Mouse (Mus musculus) MEL (cell line): ENCODE data around the gene Pigo. TPM values are rescaled to one million over a fixed set of nuclear protein-coding genes. Genes with fewer than 3 reads are reported as not detected.

Experiments
- DNase-seq: peaks from one replicate; pipeline ENCODE4 v3.0.0; 2011; ENCODE audit warnings: low read depth, low spot score
- H3K27ac ChIP-seq: 2 replicates; pipeline ENCODE4 v1.5.1; 2012; ENCODE audit warnings: low read depth, mild to moderate bottlenecking, control low read depth, low read length, moderate library complexity; ENCODE audit not compliant: control insufficient read depth
- H3K27me3 ChIP-seq, 2 experiments: fragments of 150-350 bp in 1 of 2; sonication (generic) in 1 of 2; 2 replicates each; pipeline ENCODE4 v1.6.1; 2012; ENCODE audit warnings: low read length in 2 of 2, mild to moderate bottlenecking in 2 of 2, improper control_type of control experiment in 1 of 2, moderate library complexity in 1 of 2; ENCODE audit not compliant: insufficient read depth in 2 of 2, control insufficient read depth in 1 of 2
- H3K36me3 ChIP-seq, 2 experiments: 2 replicates each; pipeline ENCODE4 v1.6.1; 2012 to 2014; ENCODE audit warnings: low read length in 2 of 2, improper control_type of control experiment in 1 of 2, inconsistent platforms in 1 of 2, mild to moderate bottlenecking in 1 of 2; ENCODE audit not compliant: insufficient read depth in 2 of 2, control insufficient read depth in 1 of 2
- H3K4me1 ChIP-seq, 2 experiments: fragments of 150-350 bp in 1 of 2; sonication (generic) in 1 of 2; 2 replicates each; pipeline ENCODE4 v1.6.1; 2012; ENCODE audit warnings: low read length in 2 of 2, improper control_type of control experiment in 1 of 2, mild to moderate bottlenecking in 1 of 2; ENCODE audit not compliant: insufficient read depth in 2 of 2, control insufficient read depth in 1 of 2
- H3K4me3 ChIP-seq, 2 experiments: fragments of 150-350 bp in 1 of 2; sonication (generic) in 1 of 2; 2 replicates each; pipeline ENCODE4 v1.5.1; 2012; ENCODE audit warnings: low read depth in 2 of 2, low read length in 2 of 2, mild to moderate bottlenecking in 2 of 2, moderate library complexity in 2 of 2, control low read depth in 1 of 2, improper control_type of control experiment in 1 of 2; ENCODE audit not compliant: control insufficient read depth in 1 of 2, insufficient read depth in 1 of 2
- H3K79me2 ChIP-seq: 2 replicates; pipeline ENCODE4 v1.6.1; 2012; ENCODE audit warnings: mild to moderate bottlenecking, low read length, moderate library complexity; ENCODE audit not compliant: control insufficient read depth, poor library complexity, insufficient read depth
- H3K9ac ChIP-seq: 2 replicates; pipeline ENCODE4 v1.6.1; 2012; ENCODE audit warnings: low read depth, mild to moderate bottlenecking, control low read depth, low read length, moderate library complexity; ENCODE audit not compliant: control insufficient read depth, poor library complexity, severe bottlenecking
- H3K9me3 ChIP-seq: fragments of 150-350 bp; sonication (generic); replicated peaks from 2 replicates; pipeline ENCODE4 v1.6.1; 2012; ENCODE audit warnings: mild to moderate bottlenecking, low read length, improper control_type of control experiment, moderate library complexity; ENCODE audit not compliant: insufficient read depth
- BHLHE40 ChIP-seq: IDR thresholded peaks from 2 replicates; pipeline ENCODE4 v1.6.1; 2012; ENCODE audit warnings: low read depth, mild to moderate bottlenecking, inconsistent platforms, low read length, improper control_type of control experiment, borderline replicate concordance
- CHD2 ChIP-seq: IDR thresholded peaks from 2 replicates; pipeline ENCODE4 v1.6.1; 2011; ENCODE audit warnings: low read length, improper control_type of control experiment
- CTCF ChIP-seq, 3 experiments: IDR thresholded peaks in 2 of 3; conservative IDR thresholded peaks in 1 of 3; 2 replicates each; pipeline ENCODE4 v1.5.1; 2011 to 2012; ENCODE audit warnings: low read length in 3 of 3, low read depth in 2 of 3, mild to moderate bottlenecking in 2 of 3, improper control_type of control experiment in 1 of 3, inconsistent platforms in 1 of 3, mixed read lengths in 1 of 3, moderate library complexity in 1 of 3; ENCODE audit not compliant: control insufficient read depth in 1 of 3, insufficient read depth in 1 of 3, poor library complexity in 1 of 3, severe bottlenecking in 1 of 3
- ELF1 ChIP-seq: IDR thresholded peaks from 2 replicates; pipeline ENCODE4 v1.6.1; 2014; ENCODE audit warnings: low read depth, mild to moderate bottlenecking, inconsistent platforms, low read length, improper control_type of control experiment, moderate library complexity
- EP300 ChIP-seq, 2 experiments: IDR thresholded peaks; 2 replicates each; pipeline ENCODE4 v1.6.1; 2011; ENCODE audit warnings: improper control_type of control experiment in 2 of 2, low read length in 2 of 2, low read depth in 1 of 2, mild to moderate bottlenecking in 1 of 2
- ETS1 ChIP-seq: IDR thresholded peaks from 2 replicates; pipeline ENCODE4 v1.6.1; 2012; ENCODE audit warnings: low read depth, mild to moderate bottlenecking, inconsistent platforms, low read length, improper control_type of control experiment, moderate library complexity
- GATA1 ChIP-seq: IDR thresholded peaks from 2 replicates; pipeline ENCODE4 v1.6.1; 2011; ENCODE audit warnings: low read depth, low read length, improper control_type of control experiment
- HCFC1 ChIP-seq: IDR thresholded peaks from 2 replicates; pipeline ENCODE4 v1.6.1; 2012; ENCODE audit warnings: low read depth, mild to moderate bottlenecking, inconsistent platforms, low read length, improper control_type of control experiment, moderate library complexity
- JUND ChIP-seq: IDR thresholded peaks from 2 replicates; pipeline ENCODE4 v1.6.1; 2011; ENCODE audit warnings: low read depth, mild to moderate bottlenecking, improper control_type of control experiment, low read length
- MAZ ChIP-seq: IDR thresholded peaks from 2 replicates; pipeline ENCODE4 v1.6.1; 2012; ENCODE audit warnings: low read depth, mild to moderate bottlenecking, inconsistent platforms, low read length, improper control_type of control experiment
- MEF2A ChIP-seq: IDR thresholded peaks from 2 replicates; pipeline ENCODE4 v1.6.1; 2014; ENCODE audit warnings: low read depth, mild to moderate bottlenecking, inconsistent platforms, low read length, improper control_type of control experiment; ENCODE audit not compliant: poor library complexity, insufficient replicate concordance, severe bottlenecking; ENCODE audit errors: extremely low read depth
- MXI1 ChIP-seq: IDR thresholded peaks from 2 replicates; pipeline ENCODE4 v1.6.1; 2011; ENCODE audit warnings: mild to moderate bottlenecking, low read depth, low read length, improper control_type of control experiment
- NELFE ChIP-seq: IDR thresholded peaks from 2 replicates; pipeline ENCODE4 v1.6.1; 2011; ENCODE audit warnings: low read depth, low read length, improper control_type of control experiment
- POLR2A ChIP-seq, 2 experiments: IDR thresholded peaks; 2 replicates each; pipeline ENCODE4 v1.6.1; 2011 to 2012; ENCODE audit warnings: low read length in 2 of 2, mild to moderate bottlenecking in 2 of 2, control low read depth in 1 of 2, improper control_type of control experiment in 1 of 2, low read depth in 1 of 2, moderate library complexity in 1 of 2; ENCODE audit not compliant: control insufficient read depth in 1 of 2, insufficient read depth in 1 of 2, poor library complexity in 1 of 2
- POLR2AphosphoS2 ChIP-seq: IDR thresholded peaks from 2 replicates; pipeline ENCODE4 v1.6.1; 2011; ENCODE audit warnings: low read length, improper control_type of control experiment
- RCOR1 ChIP-seq: IDR thresholded peaks from 2 replicates; pipeline ENCODE4 v1.6.1; 2012; ENCODE audit warnings: low read depth, mild to moderate bottlenecking, inconsistent platforms, low read length, improper control_type of control experiment
- SIN3A ChIP-seq: IDR thresholded peaks from 2 replicates; pipeline ENCODE4 v1.6.1; 2012; ENCODE audit warnings: low read length, improper control_type of control experiment, inconsistent platforms
- TCF12 ChIP-seq: IDR thresholded peaks from 2 replicates; pipeline ENCODE4 v1.6.1; 2014; ENCODE audit warnings: low read depth, mild to moderate bottlenecking, inconsistent platforms, low read length, improper control_type of control experiment, moderate library complexity
- USF1 ChIP-seq: IDR thresholded peaks from 2 replicates; pipeline ENCODE4 v1.6.1; 2014; ENCODE audit warnings: low read depth, mild to moderate bottlenecking, inconsistent platforms, low read length, improper control_type of control experiment, moderate library complexity
- ZKSCAN1 ChIP-seq: IDR thresholded peaks from 2 replicates; pipeline ENCODE4 v1.6.1; 2012; ENCODE audit warnings: low read depth, mild to moderate bottlenecking, inconsistent platforms, low read length, improper control_type of control experiment, moderate library complexity
- ZMIZ1 ChIP-seq: IDR thresholded peaks from 2 replicates; pipeline ENCODE4 v1.6.1; 2012; ENCODE audit warnings: low read depth, mild to moderate bottlenecking, inconsistent platforms, low read length, improper control_type of control experiment, moderate library complexity
- ZNF384 ChIP-seq: IDR thresholded peaks from 2 replicates; pipeline ENCODE4 v1.6.1; 2012; ENCODE audit warnings: low read depth, mild to moderate bottlenecking, inconsistent platforms, low read length, improper control_type of control experiment
- polyA plus RNA-seq, 2 experiments: library from polyadenylated mRNA; stranded (reverse) in 1 of 2; unstranded in 1 of 2; fragments of >175 nt in 1 of 2; fragments of >200 nt in 1 of 2; gene quantifications; 2 replicates each; pipeline versions ENCODE4 v1.2.1 to v1.2.4; 2012; ENCODE audit warnings: low replicate concordance in 2 of 2, low read depth in 1 of 2; ENCODE audit not compliant: insufficient read length in 2 of 2, insufficient read depth in 1 of 2, missing spikeins in 1 of 2
- total RNA-seq: library from RNA; depleted of rRNA; stranded (reverse); fragments of 300-350 nt; gene quantifications from 2 replicates; pipeline ENCODE4 v1.2.3, GENCODE M21; 2012

The Pigo gene
- total and polyA plus RNA-seq, 3 experiments = 22.3 to 36.1 TPM; not detected in 1

GRCm38 (mm10) chr4:43045285-43045658, 19.7 kb upstream of the Pigo start:
- no peaks in the 10 kb centered on the region for H3K9me3 ChIP-seq
- H3K79me2 ChIP-seq = no peaks in the 10 kb centered on the region
- no peaks in the 10 kb centered on the region for H3K27me3 ChIP-seq
- peaks cover 10 to 33% of the 10 kb centered on the region in 2 experiments for H3K4me1 ChIP-seq
- peak overlapping the region; percentile 34 for H3K27ac ChIP-seq
- TF ChIP-seq CHD2 = no peak
- TF ChIP-seq MAZ = 0 out of 2 replicates have a peak, but pooled peaks have one; percentile 6
- no peak for DNase-seq
- peaks cover 0 to 17% of the 10 kb centered on the region in 2 experiments; a peak in 2 of 4 replicates for H3K36me3 ChIP-seq
- H3K4me3 ChIP-seq = peak overlapping the region; percentile 53 to 80
- peak overlapping the region; percentile 44 for H3K9ac ChIP-seq

DNA sequence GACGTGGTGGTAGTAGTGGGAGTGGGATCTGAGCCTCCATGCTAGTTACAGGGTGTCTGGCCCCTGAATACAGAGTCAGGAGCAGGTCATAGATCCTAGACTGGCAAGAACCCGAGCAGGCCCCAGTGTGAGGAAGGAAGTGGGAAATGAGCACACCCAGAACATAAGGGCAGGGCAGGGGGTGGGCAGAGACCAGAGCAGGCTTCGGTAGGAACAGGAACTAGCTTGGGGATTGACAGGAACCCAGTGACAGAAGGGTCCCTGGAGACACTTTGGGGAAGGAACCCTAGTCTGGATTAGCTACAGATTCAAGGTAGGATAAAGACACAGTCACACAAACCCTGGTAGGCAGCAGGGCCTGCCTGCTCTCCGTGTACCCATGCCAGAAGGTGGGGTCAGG, 19.1 kb upstream of the Pigo start:
- DNase-seq = peak; percentile 84
- H3K4me3 ChIP-seq = peak overlapping the region; percentile 53 to 80
- peaks cover 10 to 33% of the 10 kb centered on the region in 2 experiments for H3K4me1 ChIP-seq
- peak overlapping the region; percentile 34 for H3K27ac ChIP-seq
- peaks cover 0 to 17% of the 10 kb centered on the region in 2 experiments; a peak in 2 of 4 replicates for H3K36me3 ChIP-seq
- H3K79me2 ChIP-seq = no peaks in the 10 kb centered on the region
- H3K9me3 ChIP-seq = no peaks in the 10 kb centered on the region
- H3K27me3 ChIP-seq = no peaks in the 10 kb centered on the region
- TF ChIP-seq GATA1 = 0 out of 2 replicates have a peak, but pooled peaks have one; percentile 16
- TF ChIP-seq MXI1 = peak; percentile 26; the same call in 1 of the 2 replicates
- no peak for TF ChIP-seq CTCF (IDR thresholded peaks at IDR 0.05 in 2 of 3, conservative IDR thresholded peaks at IDR 0.05 in 1 of 3; ENCODE audit: control insufficient read depth in 1 of 3, insufficient read depth in 1 of 3, low read depth in 2 of 3, low read length in 3 of 3, poor library complexity in 1 of 3, severe bottlenecking in 1 of 3)
- 0 out of 2 replicates have a peak, but pooled peaks have one; percentile 42 for TF ChIP-seq ETS1
- TF ChIP-seq POLR2A (IDR thresholded peaks at IDR 0.05; ENCODE audit: control insufficient read depth in 1 of 2, insufficient read depth in 1 of 2, low read depth in 1 of 2, low read length in 2 of 2, poor library complexity in 1 of 2) = 0 out of 4 replicates have a peak, but pooled peaks of 1 of the 2 experiments have one; percentile 24
- TF ChIP-seq EP300 (IDR thresholded peaks at IDR 0.05; ENCODE audit: low read depth in 1 of 2, low read length in 2 of 2) = no peak
- no peak for TF ChIP-seq BHLHE40
- peak; percentile 51; the same call in 1 of the 2 replicates for TF ChIP-seq SIN3A
- TF ChIP-seq ELF1 = 0 out of 2 replicates have a peak, but pooled peaks have one; percentile 65
- peak; percentile 62 for TF ChIP-seq HCFC1
- H3K9ac ChIP-seq = peak overlapping the region; percentile 44

GRCm38 (mm10) chr4:43043644-43044357, 18.2 kb upstream of the Pigo start:
- DNase-seq = peak; percentile 89
- peaks cover 16 to 42% of the 10 kb centered on the region in 2 experiments for H3K4me1 ChIP-seq

More at GRCm38 (mm10) chr4:43043644-43044357, 18.2 kb upstream of the Pigo start:
- peak overlapping the region; percentile 13; the same call in 1 of the 2 replicates for H3K27ac ChIP-seq
- no peaks in the 10 kb centered on the region for H3K9me3 ChIP-seq
- H3K9ac ChIP-seq = no peak overlapping the region; the same call in 1 of the 2 replicates
- peak overlapping the region in 1 of 2 experiments; percentile 31; a peak in 2 of 4 replicates for H3K4me3 ChIP-seq
- H3K36me3 ChIP-seq = peaks cover 0 to 20% of the 10 kb centered on the region in 2 experiments; a peak in 2 of 4 replicates
- H3K27me3 ChIP-seq = no peaks in the 10 kb centered on the region
- 0 out of 2 replicates have a peak, but pooled peaks have one; percentile 14 for TF ChIP-seq USF1
- no peak for TF ChIP-seq NELFE
- no peak for TF ChIP-seq TCF12
- TF ChIP-seq SIN3A = peak; percentile 53; the same call in 1 of the 2 replicates
- TF ChIP-seq JUND = no peak
- TF ChIP-seq CHD2 = no peak
- TF ChIP-seq POLR2AphosphoS2 = no peak
- TF ChIP-seq MXI1 = peak; percentile 59
- peak; percentile 80; the same call in 1 of the 2 replicates for TF ChIP-seq ZNF384
- no peak for TF ChIP-seq MEF2A
- no peak for TF ChIP-seq GATA1
- peak; percentile 30; the same call in 1 of the 2 replicates for TF ChIP-seq ETS1
- no peak for TF ChIP-seq BHLHE40
- TF ChIP-seq ZMIZ1 = no peak
- peak; percentile 42; the same call in 1 of the 2 replicates for TF ChIP-seq RCOR1
- TF ChIP-seq ZKSCAN1 = no peak
- peak; percentile 45 for TF ChIP-seq HCFC1
- TF ChIP-seq, all 39 proteins: peak for 7
- no peaks in the 10 kb centered on the region for H3K79me2 ChIP-seq
